Mouse (Mus musculus): ENCODE measurements around the gene Barhl2. TPM values are rescaled to one million over a fixed set of nuclear protein-coding genes. Genes with fewer than 3 reads are reported as not detected.

The Barhl2 gene
- polyA plus RNA-seq, 1 experiment, result not detected

GRCm38 (mm10) chr5:106461913-106462312 lies 3.9 kb upstream of the Barhl2 start:
- no peaks in the 10 kb centered on the region for H3K36me3 ChIP-seq (ENCODE audit: control insufficient read depth, insufficient read depth)
- no peaks in the 10 kb centered on the region for H3K79me3 ChIP-seq (ENCODE audit: low read depth)
- no peak overlapping the region for H3ac ChIP-seq (ENCODE audit: control insufficient read depth, insufficient read length, low read depth)
- H3K79me2 ChIP-seq (ENCODE audit: control insufficient read depth, insufficient read depth), result no peaks in the 10 kb centered on the region
- no peak overlapping the region for H3K4me3 ChIP-seq (ENCODE audit: insufficient read depth, poor library complexity, severe bottlenecking)
- peaks cover 68% of the 10 kb centered on the region for H3K27me3 ChIP-seq (ENCODE audit: control insufficient read depth, insufficient read depth, insufficient read length)
- TF ChIP-seq USF1 (IDR thresholded peaks at IDR 0.05; ENCODE audit: low read depth) (no peak), MAX (IDR thresholded peaks at IDR 0.05) (no peak), MYOG (IDR thresholded peaks at IDR 0.05; ENCODE audit: control insufficient read depth, extremely low read depth, insufficient read length) (no peak), FOSL1 (IDR thresholded peaks at IDR 0.05; ENCODE audit: insufficient read depth, low read length, poor library complexity, severe bottlenecking) (no peak), CEBPB (IDR thresholded peaks at IDR 0.05; ENCODE audit: low read depth) (no peak), MYOD1 (IDR thresholded peaks at IDR 0.05; ENCODE audit: control insufficient read depth, insufficient read length, low read depth) (no peak), CTCF (IDR thresholded peaks at IDR 0.05; ENCODE audit: control insufficient read depth, insufficient read depth, insufficient read length) (no peak)

GRCm38 (mm10) chr5:106461431-106461830 lies 3.5 kb upstream of the Barhl2 start:
- Histone ChIP-seq H3K79me3 (ENCODE audit: low read depth) (no peaks in the 10 kb centered on the region), H3K36me3 (ENCODE audit: control insufficient read depth, insufficient read depth) (no peaks in the 10 kb centered on the region), H3K4me3 (ENCODE audit: insufficient read depth, poor library complexity, severe bottlenecking) (no peak overlapping the region), H3K79me2 (ENCODE audit: control insufficient read depth, insufficient read depth) (no peaks in the 10 kb centered on the region), H3ac (ENCODE audit: control insufficient read depth, insufficient read length, low read depth) (no peak overlapping the region), H3K27me3 (ENCODE audit: control insufficient read depth, insufficient read depth, insufficient read length) (peaks cover 63% of the 10 kb centered on the region)
- TF ChIP-seq MYOG (IDR thresholded peaks at IDR 0.05; ENCODE audit: control insufficient read depth, extremely low read depth, insufficient read length) (no peak), CTCF (IDR thresholded peaks at IDR 0.05; ENCODE audit: control insufficient read depth, insufficient read depth, insufficient read length) (no peak), MYOD1 (IDR thresholded peaks at IDR 0.05; ENCODE audit: control insufficient read depth, insufficient read length, low read depth) (no peak), CEBPB (IDR thresholded peaks at IDR 0.05; ENCODE audit: low read depth) (no peak), MAX (IDR thresholded peaks at IDR 0.05) (no peak), USF1 (IDR thresholded peaks at IDR 0.05; ENCODE audit: low read depth) (no peak), FOSL1 (IDR thresholded peaks at IDR 0.05; ENCODE audit: insufficient read depth, low read length, poor library complexity, severe bottlenecking) (no peak)

DNA sequence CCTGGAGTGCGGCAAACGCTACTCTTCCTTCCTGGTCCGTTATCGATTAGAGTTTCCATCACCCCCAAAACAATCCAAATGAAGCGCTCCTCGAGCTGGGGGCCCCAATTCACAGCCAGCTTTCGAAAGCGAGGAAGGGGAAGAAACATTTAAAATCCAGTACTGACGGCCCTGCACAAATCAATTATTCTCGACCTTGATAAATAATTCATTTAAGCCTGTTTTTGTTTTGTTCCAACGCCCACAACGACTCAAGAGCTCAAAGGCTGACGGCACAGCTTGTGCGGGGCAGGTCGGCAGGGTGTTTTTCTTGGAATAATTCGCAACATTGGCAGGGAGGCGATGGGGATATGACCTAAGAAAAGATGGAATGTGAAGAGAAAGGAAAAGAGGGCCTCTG lies 2.6 kb upstream of the Barhl2 start:
- Histone ChIP-seq H3K79me3 (ENCODE audit: low read depth) (no peaks in the 10 kb centered on the region), H3K27me3 (ENCODE audit: control insufficient read depth, insufficient read depth, insufficient read length) (peaks cover 55% of the 10 kb centered on the region), H3ac (ENCODE audit: control insufficient read depth, insufficient read length, low read depth) (no peak overlapping the region), H3K36me3 (ENCODE audit: control insufficient read depth, insufficient read depth) (no peaks in the 10 kb centered on the region), H3K79me2 (ENCODE audit: control insufficient read depth, insufficient read depth) (no peaks in the 10 kb centered on the region), H3K4me3 (ENCODE audit: insufficient read depth, poor library complexity, severe bottlenecking) (no peak overlapping the region)
- TF ChIP-seq MAX (IDR thresholded peaks at IDR 0.05) (no peak), CTCF (IDR thresholded peaks at IDR 0.05; ENCODE audit: control insufficient read depth, insufficient read depth, insufficient read length) (no peak), CEBPB (IDR thresholded peaks at IDR 0.05; ENCODE audit: low read depth) (no peak), FOSL1 (IDR thresholded peaks at IDR 0.05; ENCODE audit: insufficient read depth, low read length, poor library complexity, severe bottlenecking) (no peak), MYOD1 (IDR thresholded peaks at IDR 0.05; ENCODE audit: control insufficient read depth, insufficient read length, low read depth) (no peak)

DNA sequence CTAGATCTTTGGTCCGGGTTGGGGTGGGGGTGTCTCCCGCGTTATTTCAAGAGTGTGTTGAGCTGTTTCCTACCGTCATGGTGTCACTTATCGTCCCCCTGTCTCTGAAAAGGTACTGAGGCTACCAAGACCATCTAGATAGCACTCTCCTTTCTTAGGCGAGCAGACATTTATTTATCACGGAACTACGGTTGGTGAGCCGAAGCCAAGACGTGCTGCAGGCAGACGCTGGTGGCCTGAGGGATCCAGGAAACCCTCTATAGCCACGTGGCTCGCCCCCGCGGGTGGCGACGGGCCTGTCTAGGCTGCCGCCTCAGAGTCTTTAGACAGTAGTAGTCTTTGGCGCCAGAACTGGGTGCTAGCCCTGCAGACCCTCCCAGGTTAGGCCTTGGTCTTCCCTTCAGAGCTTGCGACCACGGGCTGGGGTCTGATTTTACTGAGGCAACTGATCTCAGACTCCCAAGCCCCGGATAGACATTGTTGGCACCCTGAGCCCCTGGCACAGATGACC lies 2.1 kb upstream of the Barhl2 start:
- H3K36me3 ChIP-seq (ENCODE audit: control insufficient read depth, insufficient read depth), result no peaks in the 10 kb centered on the region
- H3K79me2 ChIP-seq (ENCODE audit: control insufficient read depth, insufficient read depth), result no peaks in the 10 kb centered on the region
- H3K79me3 ChIP-seq (ENCODE audit: low read depth), result no peaks in the 10 kb centered on the region
- no peak overlapping the region for H3ac ChIP-seq (ENCODE audit: control insufficient read depth, insufficient read length, low read depth)
- H3K27me3 ChIP-seq (ENCODE audit: control insufficient read depth, insufficient read depth, insufficient read length), result peaks cover 55% of the 10 kb centered on the region
- no peak overlapping the region for H3K4me3 ChIP-seq (ENCODE audit: insufficient read depth, poor library complexity, severe bottlenecking)
- TF ChIP-seq CEBPB (IDR thresholded peaks at IDR 0.05; ENCODE audit: low read depth) (no peak), CTCF (IDR thresholded peaks at IDR 0.05; ENCODE audit: control insufficient read depth, insufficient read depth, insufficient read length) (no peak), MYOD1 (IDR thresholded peaks at IDR 0.05; ENCODE audit: control insufficient read depth, insufficient read length, low read depth) (no peak), MYOG (IDR thresholded peaks at IDR 0.05; ENCODE audit: control insufficient read depth, extremely low read depth, insufficient read length) (no peak)

DNA sequence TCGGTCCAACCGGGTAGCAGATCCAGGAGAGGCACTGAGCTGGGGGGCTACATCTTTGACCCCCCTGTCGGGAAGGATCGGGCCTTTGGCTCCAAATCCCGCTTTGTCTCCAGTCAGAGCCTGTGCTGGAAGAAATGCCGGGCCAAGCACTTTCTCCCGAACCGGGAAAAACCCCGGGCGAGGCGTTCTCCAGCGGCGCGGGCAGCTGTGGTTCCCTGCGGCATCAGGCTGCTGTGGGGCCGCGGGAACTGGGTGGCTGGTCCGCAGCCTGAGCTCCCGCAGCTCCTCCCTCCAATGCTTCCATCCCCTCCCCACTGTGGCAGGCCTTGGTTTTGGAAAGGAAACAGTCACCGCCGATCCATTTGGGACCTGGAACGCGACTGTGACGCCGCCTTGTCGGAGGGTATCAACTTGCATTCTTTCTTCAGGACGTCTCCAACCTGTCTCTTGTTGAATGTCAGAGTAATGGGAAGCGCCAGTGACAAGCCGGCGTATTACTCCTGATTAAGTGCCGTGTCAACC lies 1.2 kb upstream of the Barhl2 start:
- no peak for TF ChIP-seq CEBPB (IDR thresholded peaks at IDR 0.05; ENCODE audit: low read depth)
- peaks cover 52% of the 10 kb centered on the region for H3K27me3 ChIP-seq (ENCODE audit: control insufficient read depth, insufficient read depth, insufficient read length)
- H3ac ChIP-seq (ENCODE audit: control insufficient read depth, insufficient read length, low read depth), result no peak overlapping the region
- H3K36me3 ChIP-seq (ENCODE audit: control insufficient read depth, insufficient read depth), result no peaks in the 10 kb centered on the region
- H3K79me2 ChIP-seq (ENCODE audit: control insufficient read depth, insufficient read depth), result no peaks in the 10 kb centered on the region
- H3K79me3 ChIP-seq (ENCODE audit: low read depth), result no peaks in the 10 kb centered on the region
- no peak overlapping the region for H3K4me3 ChIP-seq (ENCODE audit: insufficient read depth, poor library complexity, severe bottlenecking)

DNA sequence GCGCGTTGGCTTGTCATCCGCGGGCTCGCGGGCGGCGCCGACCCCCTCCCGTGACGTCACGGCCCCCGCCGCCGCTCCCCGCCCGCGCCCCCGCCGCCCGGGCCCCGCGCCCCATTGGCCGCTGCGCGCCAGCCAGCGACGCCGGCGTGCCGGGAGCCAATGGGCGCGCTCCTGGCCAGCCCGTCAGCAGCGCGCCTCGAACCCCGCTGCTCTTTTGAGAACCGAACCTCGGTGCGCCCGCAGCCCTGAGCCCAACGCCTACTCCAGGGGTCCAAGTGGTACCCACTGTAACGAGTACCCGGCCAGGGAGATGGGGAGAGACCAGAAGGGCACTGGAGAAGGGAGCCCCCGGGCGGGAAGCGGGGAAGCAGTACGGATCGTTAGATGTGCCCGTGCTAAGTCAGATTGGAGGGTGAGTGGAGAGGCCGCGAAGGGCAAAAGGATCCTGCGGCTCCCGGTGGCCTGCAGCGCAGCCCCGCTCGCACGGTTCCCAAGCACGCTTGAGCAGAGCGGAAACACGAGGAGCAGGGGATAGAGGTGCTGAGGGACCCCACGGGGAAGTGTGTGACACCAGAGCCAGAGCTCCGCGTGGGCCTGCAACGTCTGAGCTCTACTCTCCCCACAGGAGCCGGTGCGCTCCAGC lies 632 bp upstream of the Barhl2 start:
- TF ChIP-seq MYOD1 (IDR thresholded peaks at IDR 0.05; ENCODE audit: control insufficient read depth, insufficient read length, low read depth) (no peak), MAX (IDR thresholded peaks at IDR 0.05) (no peak), CEBPB (IDR thresholded peaks at IDR 0.05; ENCODE audit: low read depth) (no peak), FOSL1 (IDR thresholded peaks at IDR 0.05; ENCODE audit: insufficient read depth, low read length, poor library complexity, severe bottlenecking) (no peak), USF1 (IDR thresholded peaks at IDR 0.05; ENCODE audit: low read depth) (no peak), MYOG (IDR thresholded peaks at IDR 0.05; ENCODE audit: control insufficient read depth, extremely low read depth, insufficient read length) (no peak), CTCF (IDR thresholded peaks at IDR 0.05; ENCODE audit: control insufficient read depth, insufficient read depth, insufficient read length) (no peak)
- Histone ChIP-seq H3K4me3 (ENCODE audit: insufficient read depth, poor library complexity, severe bottlenecking) (no peak overlapping the region), H3K79me3 (ENCODE audit: low read depth) (no peaks in the 10 kb centered on the region), H3K27me3 (ENCODE audit: control insufficient read depth, insufficient read depth, insufficient read length) (peaks cover 52% of the 10 kb centered on the region), H3K36me3 (ENCODE audit: control insufficient read depth, insufficient read depth) (no peaks in the 10 kb centered on the region), H3ac (ENCODE audit: control insufficient read depth, insufficient read length, low read depth) (no peak overlapping the region), H3K79me2 (ENCODE audit: control insufficient read depth, insufficient read depth) (no peaks in the 10 kb centered on the region)

Measured in C2C12 (cell line).